Mouse (Mus musculus) limb, embryonic 13.5 days (tissue): ENCODE data around the gene Olfr397. TPM values are rescaled to one million over a fixed set of nuclear protein-coding genes. Genes with fewer than 3 reads are reported as not detected.

Source experiments
- ATAC-seq: fragments of 200-750 bp; cut with Nextera tagmentation; 2 replicates; pipeline ENCODE4 v1.8.0; 2017; ENCODE audit warnings: low read depth, moderate number of reproducible peaks, moderate TSS enrichment; ENCODE audit not compliant: low FRiP score
- H3K27ac ChIP-seq: fragments of 300-500 bp; sonication (generic); 2 replicates; pipeline ENCODE4 v1.5.1; 2015; ENCODE audit warnings: inconsistent platforms, mild to moderate bottlenecking, moderate library complexity
- H3K27me3 ChIP-seq: fragments of 300-500 bp; sonication (generic); 2 replicates; pipeline ENCODE4 v1.6.1; 2015; ENCODE audit warnings: mild to moderate bottlenecking, inconsistent platforms
- H3K36me3 ChIP-seq: fragments of 300-500 bp; sonication (generic); 2 replicates; pipeline ENCODE4 v1.6.1; 2015; ENCODE audit warnings: inconsistent platforms, mild to moderate bottlenecking, moderate library complexity
- H3K4me1 ChIP-seq: fragments of 300-500 bp; sonication (generic); 2 replicates; pipeline ENCODE4 v1.6.1; 2015; ENCODE audit warnings: inconsistent platforms
- H3K4me2 ChIP-seq: fragments of 300-500 bp; sonication (generic); replicated peaks from 2 replicates; pipeline ENCODE4 v1.6.1; 2015; ENCODE audit warnings: inconsistent platforms, mild to moderate bottlenecking, moderate library complexity
- H3K4me3 ChIP-seq: fragments of 300-500 bp; sonication (generic); 2 replicates; pipeline ENCODE4 v1.5.1; 2015; ENCODE audit warnings: moderate library complexity, mild to moderate bottlenecking, inconsistent platforms
- H3K9ac ChIP-seq: fragments of 300-500 bp; sonication (generic); 2 replicates; pipeline ENCODE4 v1.6.1; 2015; ENCODE audit warnings: mild to moderate bottlenecking, inconsistent platforms
- H3K9me3 ChIP-seq: fragments of 300-500 bp; sonication (generic); 2 replicates; pipeline ENCODE4 v1.6.1; 2016; ENCODE audit warnings: inconsistent platforms
- WGBS: fragments of 180-500 bp; shearing (Covaris S2); methylation state at CpG from one replicate; pipeline ENCODE4 v1.1.7; 2015; 5-methylcytosine and 5-hydroxymethylcytosine counted together
- polyA plus RNA-seq: library from polyadenylated mRNA; unstranded; fragments of >200 nt; fragmentation: Nextera tagmentation; extraction: Ambion mirVana; gene quantifications from 2 replicates; pipeline ENCODE4 v1.2.1, GENCODE M21; 2015

The Olfr397 gene
- not detected in 2 replicates for polyA plus RNA-seq

- no peaks in the 10 kb centered on the region for H3K27me3 ChIP-seq
- no peak within 1 kb of the TSS for H3K4me3 ChIP-seq
- no peak for ATAC-seq
- no peak within 1 kb of the TSS for H3K9ac ChIP-seq
- no peaks in the 10 kb centered on the region for H3K4me1 ChIP-seq
- peaks cover 17% of the 10 kb centered on the region for H3K9me3 ChIP-seq
- no peaks in the 10 kb centered on the region for H3K36me3 ChIP-seq
- 87% methylated on average over 1 of the region's 1 CpGs for WGBS
- no peak within 1 kb of the TSS for H3K4me2 ChIP-seq
- H3K27ac ChIP-seq, result no peak within 1 kb of the TSS
Measured at GRCm38 (mm10) chr11:73960517-73960916, at the start of gene Olfr397. TSS of gene Olfr397 (plus strand) at chr11:73960817.

- ATAC-seq, result no peak
- Histone ChIP-seq H3K36me3 (no peaks in the 10 kb centered on the region), H3K4me1 (no peaks in the 10 kb centered on the region)
Measured at GRCm38 (mm10) chr11:73936377-73936776, 24.2 kb upstream of the Olfr397 start, which contains the start of gene Olfr23. TSS of gene Olfr23 (plus strand) at chr11:73936677.

GRCm38 (mm10) chr11:73990307-73990706 is 29.7 kb downstream of the Olfr397 start, which contains the start of gene Olfr398:
TSS of gene Olfr398 (minus strand) at chr11:73990407.
- H3K4me3 ChIP-seq, result no peak within 1 kb of the TSS
- H3K27me3 ChIP-seq, result no peaks in the 10 kb centered on the region
- H3K4me1 ChIP-seq, result no peaks in the 10 kb centered on the region
- ATAC-seq, result no peak
- H3K36me3 ChIP-seq, result no peaks in the 10 kb centered on the region
- peaks cover 30% of the 10 kb centered on the region; the same call in 1 of the 2 replicates for H3K9me3 ChIP-seq
- no peak within 1 kb of the TSS for H3K4me2 ChIP-seq
- H3K9ac ChIP-seq, result no peak within 1 kb of the TSS
- H3K27ac ChIP-seq, result no peak within 1 kb of the TSS

More at GRCm38 (mm10) chr11:73936377-73936776, 24.2 kb upstream of the Olfr397 start, which contains the start of gene Olfr23:
- H3K27ac ChIP-seq, result no peak within 1 kb of the TSS
- no peak within 1 kb of the TSS for H3K9ac ChIP-seq
- H3K4me3 ChIP-seq, result no peak within 1 kb of the TSS
- 0 out of 2 replicates have a peak, but pooled peaks cover 7% of the 10 kb centered on the region for H3K9me3 ChIP-seq
- no peak within 1 kb of the TSS for H3K4me2 ChIP-seq
- no peaks in the 10 kb centered on the region for H3K27me3 ChIP-seq

- Histone ChIP-seq H3K9me3 (peaks cover 24% of the 10 kb centered on the region; the same call in 1 of the 2 replicates), H3K27ac (no peak overlapping the region), H3K9ac (no peak overlapping the region), H3K4me2 (no peak overlapping the region), H3K4me1 (no peaks in the 10 kb centered on the region), H3K36me3 (no peaks in the 10 kb centered on the region), H3K4me3 (no peak overlapping the region), H3K27me3 (no peaks in the 10 kb centered on the region)
- no peak for ATAC-seq
Measured at GRCm38 (mm10) chr11:73993115-73993514, 32.5 kb downstream of the Olfr397 start.

Other genes starting within 250 kb of the Olfr397 start
- not detected in 2 replicates for gene Olfr389, start 180.1 kb upstream of the Olfr397 start, polyA plus RNA-seq
- gene Olfr390, start 177.9 kb upstream of the Olfr397 start, polyA plus RNA-seq, result not detected in 2 replicates
- gene Olfr391-ps, start 157.8 kb upstream of the Olfr397 start, polyA plus RNA-seq, result not detected in 2 replicates
- not detected in 2 replicates for gene Olfr392, start 143.8 kb upstream of the Olfr397 start, polyA plus RNA-seq
- not detected in 2 replicates for gene Olfr393, start 109.4 kb upstream of the Olfr397 start, polyA plus RNA-seq
- not detected in 2 replicates for gene Olfr394, start 70.0 kb upstream of the Olfr397 start, polyA plus RNA-seq
- not detected in 2 replicates for gene Olfr395, start 51.5 kb upstream of the Olfr397 start, polyA plus RNA-seq
- not detected in 2 replicates for gene Olfr23, start 24.1 kb upstream of the Olfr397 start, polyA plus RNA-seq
- gene Olfr398, start 29.6 kb downstream of the Olfr397 start, polyA plus RNA-seq, result not detected in 2 replicates
- not detected in 2 replicates for gene Olfr139, start 95.7 kb downstream of the Olfr397 start, polyA plus RNA-seq
- not detected in 2 replicates for gene Olfr399, start 95.8 kb downstream of the Olfr397 start, polyA plus RNA-seq
- gene Zfp616, start 109.1 kb downstream of the Olfr397 start, polyA plus RNA-seq, result not detected in 2 replicates
- gene Olfr401, start 152.9 kb downstream of the Olfr397 start, polyA plus RNA-seq, result not detected in 2 replicates
- gene Olfr402, start 192.7 kb downstream of the Olfr397 start, polyA plus RNA-seq, result not detected in 2 replicates
- not detected in 2 replicates for gene Olfr403, start 225.4 kb downstream of the Olfr397 start, polyA plus RNA-seq